Mouse (Mus musculus) stomach, postnatal 0 days (tissue): ENCODE measurements around the gene Nup210l. TPM values are rescaled to one million over a fixed set of nuclear protein-coding genes. Genes with fewer than 3 reads are reported as not detected.
A peak's percentile ranks its signal among the peaks of the same experiment; 100 is the strongest.
"Not testable (repeated sequence)": the region's sequence is repeated elsewhere in the genome, so short reads cannot be mapped to it uniquely, and the experiment has no call there.

Experiments
- ATAC-seq: fragments of 200-750 bp; cut with Nextera tagmentation; 2 replicates; pipeline ENCODE4 v1.8.0; 2017; ENCODE audit not compliant: low FRiP score, low TSS enrichment
- DNase-seq: peaks from one replicate; pipeline ENCODE4 v3.0.0-alpha.2; 2016; ENCODE audit warnings: low spot score
- H3K27ac ChIP-seq: fragments of 300-500 bp; sonication (generic); replicated peaks from 2 replicates; pipeline ENCODE4 v1.5.1; 2014; ENCODE audit warnings: mild to moderate bottlenecking, control low read depth
- H3K27me3 ChIP-seq: fragments of 300-500 bp; sonication (generic); 2 replicates; pipeline ENCODE4 v1.6.1; 2014; ENCODE audit warnings: low read length; ENCODE audit not compliant: control insufficient read depth, insufficient read depth
- H3K36me3 ChIP-seq: fragments of 300-500 bp; sonication (generic); 2 replicates; pipeline ENCODE4 v1.6.1; 2014; ENCODE audit warnings: low read length, mixed read lengths; ENCODE audit not compliant: control insufficient read depth, insufficient read depth
- H3K4me1 ChIP-seq: fragments of 300-500 bp; sonication (generic); replicated peaks from 2 replicates; pipeline ENCODE4 v1.6.1; 2014; ENCODE audit warnings: antibody characterized with exemption; ENCODE audit not compliant: control insufficient read depth, insufficient read depth
- H3K4me2 ChIP-seq: fragments of 300-500 bp; sonication (generic); replicated peaks from 2 replicates; pipeline ENCODE4 v1.6.1; 2014; ENCODE audit warnings: low read depth, mild to moderate bottlenecking, control low read depth, moderate library complexity
- H3K4me3 ChIP-seq: fragments of 300-500 bp; sonication (generic); 2 replicates; pipeline ENCODE4 v1.5.1; 2014; ENCODE audit warnings: low read depth, low read length, control low read depth
- H3K9ac ChIP-seq: fragments of 300-500 bp; sonication (generic); 2 replicates; pipeline ENCODE4 v1.6.1; 2014; ENCODE audit warnings: mild to moderate bottlenecking, low read length, control low read depth, mixed read lengths
- H3K9me3 ChIP-seq: fragments of 300-500 bp; sonication (generic); 2 replicates; pipeline ENCODE4 v1.6.1; 2016; ENCODE audit warnings: low read length; ENCODE audit not compliant: control insufficient read depth
- CTCF ChIP-seq: IDR thresholded peaks from 2 replicates; pipeline ENCODE4 v1.5.1; 2016; ENCODE audit warnings: antibody characterized with exemption, low read depth, mild to moderate bottlenecking, moderate library complexity
- EP300 ChIP-seq: optimal IDR thresholded peaks from 2 replicates; pipeline ENCODE3; 2016; ENCODE audit warnings: antibody characterized with exemption
- WGBS: fragments of 180-500 bp; shearing (Covaris S2); extraction: QIAGEN DNeasy Blood & Tissue Kit; methylation state at CpG from one replicate; pipeline ENCODE4 v1.1.7; 2014; 5-methylcytosine and 5-hydroxymethylcytosine counted together
- polyA plus RNA-seq: library from polyadenylated mRNA; unstranded; fragments of >200 nt; fragmentation: Nextera tagmentation; extraction: Ambion mirVana; gene quantifications from 2 replicates; pipeline ENCODE4 v1.2.1, GENCODE M21; 2015

The Nup210l gene
- polyA plus RNA-seq, 1 experiment from 2014 or later: 0.06 TPM

DNA sequence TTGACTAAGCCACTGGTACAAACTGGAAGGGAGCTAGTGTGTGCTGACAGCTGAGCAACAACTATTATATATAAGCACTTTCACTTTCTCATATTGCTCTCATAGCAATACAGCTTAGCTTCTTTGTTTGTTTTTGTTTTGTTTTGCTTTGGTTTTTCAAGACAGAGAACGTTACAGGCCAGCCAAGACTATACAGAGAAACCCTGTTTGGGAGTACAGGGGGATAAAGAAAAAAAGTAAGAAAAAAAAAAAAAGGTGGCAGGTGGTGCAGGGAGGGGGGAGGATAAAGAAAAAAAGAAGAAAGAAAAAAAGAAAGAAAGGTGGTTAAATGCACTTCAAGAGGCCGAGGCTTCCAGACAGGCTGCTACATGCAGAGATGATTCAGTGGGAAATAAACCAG lies 141.5 kb downstream of the Nup210l start:
- H3K9ac ChIP-seq: no peak overlapping the region
- H3K4me1 ChIP-seq: peaks cover 7% of the 10 kb centered on the region; the same call in 1 of the 2 replicates
- H3K4me3 ChIP-seq: no peak overlapping the region
- 0 out of 2 replicates have a peak, but pooled peaks cover under 1% of the 10 kb centered on the region for H3K36me3 ChIP-seq
- H3K27me3 ChIP-seq: no peaks in the 10 kb centered on the region
- 42% methylated on average over 2 of the region's 2 CpGs for WGBS
- no peak overlapping the region for H3K27ac ChIP-seq
- DNase-seq: no peak
- H3K9me3 ChIP-seq: no peaks in the 10 kb centered on the region
- ATAC-seq: no peak
- no peak for TF ChIP-seq EP300
- TF ChIP-seq CTCF: no peak
- no peak overlapping the region for H3K4me2 ChIP-seq

DNA sequence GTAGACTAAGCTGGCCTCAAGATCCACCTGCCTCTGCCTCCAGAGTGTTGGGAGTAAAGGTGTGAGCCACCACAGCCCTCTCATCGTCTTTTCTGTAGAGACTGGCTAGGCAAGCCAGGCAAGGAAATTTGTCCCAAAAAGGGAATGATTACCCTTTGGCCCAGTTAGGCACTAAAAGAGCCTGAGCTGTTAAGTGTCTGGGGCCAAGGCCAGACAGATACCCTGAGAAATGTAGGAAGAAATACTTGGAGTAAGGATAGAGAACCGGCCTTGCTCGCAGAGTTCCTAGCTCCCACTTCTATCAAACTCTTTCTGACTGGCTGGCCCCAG lies 143.7 kb downstream of the Nup210l start:
- WGBS: 3% methylated on average over 3 of the region's 3 CpGs
- H3K36me3 ChIP-seq: peaks cover 11% of the 10 kb centered on the region
- H3K4me2 ChIP-seq: peak overlapping the region; percentile 70
- peak overlapping the region; percentile 98 for H3K27ac ChIP-seq
- H3K9ac ChIP-seq: peak overlapping the region; percentile 86
- no peak for TF ChIP-seq CTCF
- TF ChIP-seq EP300: no peak
- H3K4me1 ChIP-seq: peaks cover 6% of the 10 kb centered on the region; the same call in 1 of the 2 replicates
- H3K27me3 ChIP-seq: no peaks in the 10 kb centered on the region
- no peak for DNase-seq
- H3K4me3 ChIP-seq: peak overlapping the region; percentile 78
- no peak for ATAC-seq
- H3K9me3 ChIP-seq: no peaks in the 10 kb centered on the region

DNA sequence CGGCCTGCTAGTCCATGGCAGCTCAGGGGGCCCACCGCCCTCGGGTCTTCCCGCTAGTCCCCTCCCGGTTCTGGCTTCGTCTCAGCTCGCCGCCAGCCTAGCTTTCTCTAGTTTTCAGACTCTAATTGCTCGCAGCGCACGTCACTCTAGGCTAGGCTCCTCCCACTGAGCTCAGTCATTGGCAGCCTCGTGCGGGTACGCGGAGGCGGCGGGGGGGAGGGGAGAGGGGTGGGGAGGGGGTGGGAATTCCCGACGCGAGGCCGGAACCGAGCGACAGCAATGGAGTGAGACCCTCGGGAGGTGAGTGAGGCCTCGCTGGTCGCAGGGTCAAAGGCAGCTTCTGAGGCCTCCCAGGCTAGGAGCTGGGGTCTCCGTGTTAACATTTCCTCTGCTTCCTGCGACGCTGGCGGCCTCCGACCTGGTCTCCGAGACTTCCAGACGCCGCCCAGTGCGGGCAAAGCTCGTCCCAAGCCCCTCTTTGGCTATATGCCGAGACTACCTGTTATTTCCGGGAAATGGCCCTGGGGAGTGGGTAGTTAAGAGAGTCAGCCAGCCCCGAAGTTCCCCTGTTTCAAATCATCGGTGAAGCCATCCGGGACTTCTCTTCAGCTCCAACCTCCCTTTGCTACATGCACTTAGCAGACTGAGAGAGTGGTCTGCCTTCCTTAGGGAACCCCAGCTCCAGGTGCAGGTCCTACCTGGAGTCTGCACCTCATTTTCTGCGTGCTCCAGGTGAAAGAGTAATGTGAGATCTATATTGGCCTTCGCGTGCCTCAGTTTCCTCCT lies 144.2 kb downstream of the Nup210l start, which contains the start of gene Slc39a1:
Slc39a1 (plus strand) TSS at position 213 of the 786 bp plus-strand sequence.
- Histone ChIP-seq H3K9ac (peak within 1 kb of the TSS; percentile 86), H3K4me2 (peak within 1 kb of the TSS; percentile 70), H3K27ac (peak within 1 kb of the TSS; percentile 98), H3K27me3 (no peaks in the 10 kb centered on the region), H3K4me1 (0 out of 2 replicates have a peak, but pooled peaks cover 2% of the 10 kb centered on the region), H3K9me3 (no peaks in the 10 kb centered on the region), H3K4me3 (peak within 1 kb of the TSS; percentile 78), H3K36me3 (peaks cover 11% of the 10 kb centered on the region)
- TF ChIP-seq EP300 (no peak), CTCF (no peak)
- ATAC-seq: peak; percentile 92
- peak; percentile 94 for DNase-seq
- 0% methylated on average over 38 of the region's 44 CpGs for WGBS

DNA sequence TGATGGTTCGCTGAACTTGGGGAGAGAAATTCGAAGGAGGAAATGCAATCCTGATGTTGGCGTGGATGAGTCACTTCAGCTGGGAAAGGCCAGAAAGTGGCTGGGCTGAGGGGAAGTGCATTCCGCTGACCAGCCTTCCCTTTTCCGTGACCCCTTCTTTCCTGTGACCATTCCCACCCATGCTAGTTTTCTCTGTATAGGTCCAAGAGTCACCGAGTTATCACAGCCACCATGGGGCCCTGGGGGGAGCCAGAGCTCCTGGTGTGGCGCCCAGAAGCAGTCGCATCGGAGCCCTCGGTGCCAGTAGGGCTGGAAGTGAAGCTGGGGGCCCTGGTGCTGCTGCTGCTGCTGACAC lies 144.8 kb downstream of the Nup210l start:
- Histone ChIP-seq H3K9me3 (no peaks in the 10 kb centered on the region), H3K27me3 (no peaks in the 10 kb centered on the region), H3K9ac (peak overlapping the region; percentile 86), H3K36me3 (peaks cover 11% of the 10 kb centered on the region), H3K4me1 (0 out of 2 replicates have a peak, but pooled peaks cover under 1% of the 10 kb centered on the region), H3K4me2 (peak overlapping the region; percentile 70), H3K27ac (peak overlapping the region; percentile 98), H3K4me3 (peak overlapping the region; percentile 78)
- ATAC-seq (0 out of 2 replicates have a peak, but pooled peaks have one; percentile 25), DNase-seq (peak; percentile 62)
- TF ChIP-seq CTCF (no peak), EP300 (no peak)
- under 1% methylated on average over 10 of the region's 10 CpGs for WGBS

DNA sequence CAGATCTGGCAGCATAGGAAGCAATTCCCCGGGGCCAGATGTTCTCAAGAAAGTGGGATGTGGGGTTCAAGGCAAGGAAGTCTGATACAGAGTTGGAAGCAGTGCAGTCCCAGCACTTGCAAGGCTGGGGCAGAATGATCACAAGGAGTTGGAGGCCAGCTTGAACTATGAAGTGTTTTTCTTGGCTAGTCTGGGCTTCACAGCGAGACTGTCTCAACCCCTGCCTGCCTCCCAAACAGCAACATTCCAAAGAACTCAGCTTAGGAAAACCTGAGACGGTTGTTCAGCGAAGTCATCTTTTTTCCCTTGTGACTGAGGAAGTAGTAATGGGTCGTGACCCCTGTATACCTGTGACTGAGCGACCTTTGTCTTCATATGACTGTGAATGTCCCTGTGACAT lies 146.9 kb downstream of the Nup210l start:
- Histone ChIP-seq H3K4me1 (0 out of 2 replicates have a peak, but pooled peaks cover 4% of the 10 kb centered on the region), H3K27ac (no peak overlapping the region), H3K4me2 (no peak overlapping the region), H3K9me3 (no peaks in the 10 kb centered on the region), H3K27me3 (no peaks in the 10 kb centered on the region), H3K4me3 (no peak overlapping the region), H3K9ac (no peak overlapping the region), H3K36me3 (peaks cover 11% of the 10 kb centered on the region)
- no peak for ATAC-seq
- 79% methylated on average over 6 of the region's 6 CpGs for WGBS
- TF ChIP-seq CTCF (no peak), EP300 (no peak)
- DNase-seq: no peak

DNA sequence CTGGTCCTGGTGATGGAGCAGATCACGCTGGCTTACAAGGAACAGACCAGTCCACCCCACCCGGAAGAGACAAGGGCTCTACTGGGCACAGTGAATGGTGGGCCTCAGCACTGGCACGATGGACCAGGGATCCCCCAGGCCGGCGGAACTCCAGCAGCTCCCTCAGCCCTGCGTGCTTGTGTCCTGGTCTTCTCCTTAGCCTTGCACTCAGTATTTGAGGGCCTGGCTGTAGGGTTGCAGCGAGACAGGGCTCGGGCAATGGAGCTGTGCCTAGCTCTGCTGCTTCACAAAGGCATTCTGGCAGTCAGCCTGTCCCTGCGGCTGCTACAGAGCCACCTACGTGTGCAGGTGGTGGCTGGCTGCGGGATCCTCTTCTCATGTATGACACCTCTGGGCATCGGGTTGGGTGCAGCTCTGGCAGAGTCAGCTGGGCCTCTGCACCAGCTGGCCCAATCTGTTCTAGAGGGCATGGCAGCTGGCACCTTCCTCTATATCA lies 147.8 kb downstream of the Nup210l start:
- WGBS: 95% methylated on average over 8 of the region's 12 CpGs
- not testable (repeated sequence) for H3K9me3 ChIP-seq, H3K4me3 ChIP-seq, H3K4me2 ChIP-seq, ATAC-seq, DNase-seq, H3K27ac ChIP-seq, H3K27me3 ChIP-seq, H3K9ac ChIP-seq, H3K4me1 ChIP-seq
- peaks cover 11% of the 10 kb centered on the region for H3K36me3 ChIP-seq

DNA sequence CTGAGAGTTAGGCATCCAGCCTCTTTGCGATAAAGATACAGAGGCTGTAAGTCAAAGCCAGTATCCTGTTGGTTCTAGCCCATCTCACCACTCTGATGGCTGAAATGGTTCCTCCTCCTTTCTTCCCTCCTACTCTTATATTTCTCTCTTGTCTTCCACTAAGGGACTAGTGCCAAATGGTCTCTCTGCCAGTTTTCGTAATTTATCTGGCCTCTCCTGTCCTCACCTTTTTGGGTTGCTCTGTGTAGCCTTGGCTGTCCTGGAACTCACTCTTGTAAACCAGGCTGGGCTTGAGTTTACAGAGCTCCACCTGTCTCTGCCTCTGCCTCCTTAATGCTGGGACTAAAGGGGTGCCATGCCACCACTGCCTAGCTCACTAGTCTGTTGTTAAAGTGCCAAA lies 148.7 kb downstream of the Nup210l start:
- H3K27ac ChIP-seq, H3K4me2 ChIP-seq, H3K4me3 ChIP-seq, H3K9me3 ChIP-seq, H3K27me3 ChIP-seq, DNase-seq, ATAC-seq, H3K4me1 ChIP-seq, H3K9ac ChIP-seq: not testable (repeated sequence)
- peaks cover 11% of the 10 kb centered on the region for H3K36me3 ChIP-seq
- 91% methylated on average over 2 of the region's 2 CpGs for WGBS

DNA sequence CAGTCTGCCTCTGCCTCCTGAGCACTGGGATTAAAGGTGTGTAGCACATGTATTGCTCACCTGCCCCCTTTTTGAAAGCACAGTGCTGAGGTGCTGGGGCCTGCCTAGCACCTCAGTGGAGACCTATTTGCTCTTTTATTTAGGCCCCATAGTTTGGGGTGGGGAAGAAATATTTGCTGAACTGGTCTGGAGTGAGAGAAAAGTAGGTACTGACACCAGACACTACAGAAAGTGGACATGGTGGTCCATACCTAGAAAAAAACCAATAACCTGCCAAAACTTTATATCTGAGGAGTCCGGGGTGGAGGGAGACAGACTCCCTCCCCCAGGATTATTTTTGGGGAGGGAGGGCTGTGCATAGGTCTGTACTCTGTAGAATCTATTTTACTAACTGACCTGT lies 149.2 kb downstream of the Nup210l start:
- not testable (repeated sequence) for H3K27ac ChIP-seq, H3K9me3 ChIP-seq, H3K4me3 ChIP-seq, H3K9ac ChIP-seq, ATAC-seq, H3K4me2 ChIP-seq, H3K4me1 ChIP-seq, DNase-seq, H3K27me3 ChIP-seq
- H3K36me3 ChIP-seq: peaks cover 11% of the 10 kb centered on the region
- 75% methylated on average over 1 of the region's 1 CpGs for WGBS
